Mouse (Mus musculus) left cerebral cortex, postnatal 25 days (tissue): ENCODE measurements at regions not wholly inside any gene's neighbourhood (a gene's known extent, or its start where the extent isn't known, plus 50 kb on each side); places are given as distances from the start of the nearest gene placed in this dataset.

ENCODE experiments used
- DNase-seq, 2 experiments: peaks; one replicate each; pipeline ENCODE4 v3.0.0; 2022; ENCODE audit warnings: low spot score in 2 of 2, mixed read lengths in 1 of 2
- intact Hi-C: fragments of 180-260 bp; cut with DNase I; formaldehyde crosslinking; loops from one replicate; pipeline ENCODE4 v1.15.1; 2025

DNA sequence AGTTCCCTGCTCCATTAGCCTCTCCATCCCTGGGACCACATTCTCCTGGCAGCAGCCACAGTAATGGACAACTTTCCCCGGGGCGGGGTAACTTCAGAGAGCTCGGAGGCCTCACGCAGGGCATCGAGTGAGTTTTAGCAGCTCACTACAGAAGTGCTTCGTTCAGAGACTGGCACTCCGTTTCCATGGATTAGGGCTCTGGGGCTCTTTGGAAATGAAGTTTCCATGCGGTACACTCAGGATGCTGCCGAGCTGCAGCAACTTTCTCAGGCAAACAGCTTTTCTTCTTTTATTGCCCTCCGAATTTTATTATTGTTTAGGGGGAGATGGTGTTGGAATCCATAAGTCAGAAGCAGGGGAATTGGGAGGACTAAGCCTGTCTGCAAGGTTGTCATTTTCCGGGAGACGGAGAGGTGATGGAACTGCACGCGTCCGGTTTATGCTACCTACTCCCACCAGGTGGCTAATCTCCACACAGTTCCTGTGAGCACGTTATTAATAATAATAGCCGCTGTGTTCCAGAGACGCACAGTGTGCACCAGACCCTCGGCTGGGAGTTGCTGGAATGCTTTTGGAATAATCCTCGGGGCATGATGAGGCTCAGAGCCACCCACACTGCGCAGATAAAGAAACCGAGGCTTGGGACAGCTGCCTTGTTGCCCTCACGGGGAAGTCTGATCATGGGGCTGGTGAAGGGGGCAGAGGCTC is 460.4 kb upstream of the 3110018I06Rik start:
- intact Hi-C loops, result no loop called here
- DNase-seq, result no peak

DNA sequence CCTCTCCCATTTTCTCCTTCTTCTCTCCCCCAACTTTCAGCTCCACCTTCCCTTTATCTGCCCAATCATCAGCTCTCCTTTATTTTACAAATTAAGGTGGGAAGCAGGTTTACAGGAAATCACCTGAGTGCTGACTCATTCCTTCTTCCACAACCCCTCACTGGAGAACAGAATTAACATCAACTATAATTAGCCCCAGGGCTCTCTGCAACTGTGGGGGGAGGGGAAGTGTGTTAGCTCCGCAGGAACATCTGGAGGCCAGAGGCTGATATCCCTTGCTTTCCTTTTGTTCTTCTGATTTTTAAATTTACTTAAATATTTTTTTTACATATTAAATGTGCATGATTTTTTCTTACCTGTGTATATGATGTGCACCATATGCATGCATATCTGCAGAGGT is 459.4 kb upstream of the 3110018I06Rik start:
- DNase-seq, result no peak
- intact Hi-C loops, result no loop called here

DNA sequence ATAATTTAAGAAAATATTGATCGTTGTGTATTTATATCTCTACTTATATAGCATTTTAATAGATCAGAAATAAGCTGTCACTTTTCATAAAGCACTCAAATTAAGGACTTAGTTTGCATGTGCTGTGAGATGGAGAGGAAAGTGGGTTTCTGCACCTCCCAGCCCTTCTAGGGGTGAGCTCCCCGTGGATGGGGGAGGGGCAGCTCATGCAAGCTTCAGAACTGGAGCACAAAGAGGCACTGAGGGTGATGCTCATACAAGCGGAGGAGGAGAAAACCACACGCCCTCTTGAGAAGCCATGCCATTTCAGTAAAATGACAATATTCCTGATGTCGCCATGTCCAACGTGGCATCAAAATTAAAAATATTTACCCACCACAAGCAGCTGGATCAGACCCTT is 452.1 kb upstream of the 3110018I06Rik start:
- DNase-seq, result no peak
- intact Hi-C loops, result no loop called here

DNA sequence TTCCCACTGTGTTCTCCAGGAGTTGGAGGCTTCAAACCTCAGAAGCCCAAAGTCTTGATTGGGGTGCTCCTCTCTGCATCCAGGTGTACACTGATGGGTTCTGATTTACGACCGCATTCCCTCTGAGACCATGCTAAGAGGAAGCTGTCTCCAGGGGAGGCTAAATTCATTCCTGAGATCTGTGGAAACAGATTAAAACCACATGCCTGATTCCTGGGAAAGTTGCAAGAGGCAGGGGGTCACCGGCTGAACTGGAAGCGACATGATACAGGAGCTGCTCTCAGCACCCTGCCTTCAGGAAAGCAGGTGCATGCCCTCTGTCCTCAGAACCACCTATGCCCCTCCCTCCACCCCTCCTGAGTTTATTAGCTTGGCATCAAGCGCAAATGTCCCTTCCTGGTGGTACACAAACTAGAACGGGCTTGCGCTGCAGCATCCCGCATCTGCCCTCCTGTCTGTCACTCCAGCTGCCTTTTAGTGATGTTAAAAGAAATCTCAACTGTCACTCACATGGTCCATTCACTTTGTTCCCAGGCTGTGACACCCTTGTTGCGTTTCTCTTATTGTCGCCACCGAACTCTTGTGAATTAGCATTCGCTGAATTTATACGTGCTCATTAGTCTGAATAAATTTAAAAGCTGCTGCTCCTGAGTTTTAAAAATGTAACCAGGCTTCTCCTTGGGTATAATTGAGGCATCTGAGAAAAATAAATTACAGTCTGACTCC is 446.3 kb upstream of the 3110018I06Rik start:
- DNase-seq, result no peak
- intact Hi-C loops, result no loop called here

DNA sequence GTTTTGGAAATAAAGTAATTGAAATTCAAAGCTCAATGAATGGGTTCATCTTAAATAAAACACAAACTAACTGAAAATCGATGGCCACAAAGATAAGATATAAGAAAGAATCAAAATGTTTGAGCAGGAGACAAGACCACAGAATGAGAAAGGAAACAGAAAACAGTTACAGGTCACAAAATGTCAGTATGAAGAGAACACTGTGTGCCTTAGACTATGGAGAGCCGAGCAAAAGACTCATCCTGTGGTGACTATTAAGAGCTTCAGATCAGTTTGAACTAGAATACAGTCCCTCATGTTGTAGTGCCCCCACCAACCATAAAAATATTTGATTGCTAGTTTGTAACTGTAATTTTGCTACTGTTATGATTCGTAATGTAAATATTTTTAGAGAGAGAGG is 441.9 kb upstream of the 3110018I06Rik start:
- intact Hi-C loops, result no loop called here
- DNase-seq, result no peak

DNA sequence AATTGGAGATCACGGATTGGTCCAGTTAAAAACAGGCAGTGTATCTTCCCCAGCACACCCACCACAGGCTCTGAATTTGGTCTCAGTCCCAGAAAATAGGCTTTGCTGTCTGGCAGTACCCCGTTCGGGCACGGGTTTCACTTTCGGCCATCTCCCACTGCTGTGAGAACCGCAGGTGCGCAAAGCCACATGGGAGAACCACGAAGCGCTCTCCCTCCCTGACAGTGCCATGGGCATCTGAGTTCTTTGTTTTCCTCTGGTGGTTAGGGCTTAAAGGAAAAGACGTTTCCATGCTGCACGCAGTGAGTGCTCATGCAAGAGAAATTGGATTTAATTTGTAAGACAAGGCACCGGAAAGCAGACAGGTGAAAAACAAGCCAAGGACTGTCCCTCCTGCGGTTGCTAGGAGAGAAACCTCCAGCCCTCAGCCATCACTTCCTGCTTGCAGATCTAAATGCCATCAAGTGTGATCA is 441.3 kb upstream of the 3110018I06Rik start:
- intact Hi-C loops, result no loop called here
- peak; percentile 17 to 70 for DNase-seq

DNA sequence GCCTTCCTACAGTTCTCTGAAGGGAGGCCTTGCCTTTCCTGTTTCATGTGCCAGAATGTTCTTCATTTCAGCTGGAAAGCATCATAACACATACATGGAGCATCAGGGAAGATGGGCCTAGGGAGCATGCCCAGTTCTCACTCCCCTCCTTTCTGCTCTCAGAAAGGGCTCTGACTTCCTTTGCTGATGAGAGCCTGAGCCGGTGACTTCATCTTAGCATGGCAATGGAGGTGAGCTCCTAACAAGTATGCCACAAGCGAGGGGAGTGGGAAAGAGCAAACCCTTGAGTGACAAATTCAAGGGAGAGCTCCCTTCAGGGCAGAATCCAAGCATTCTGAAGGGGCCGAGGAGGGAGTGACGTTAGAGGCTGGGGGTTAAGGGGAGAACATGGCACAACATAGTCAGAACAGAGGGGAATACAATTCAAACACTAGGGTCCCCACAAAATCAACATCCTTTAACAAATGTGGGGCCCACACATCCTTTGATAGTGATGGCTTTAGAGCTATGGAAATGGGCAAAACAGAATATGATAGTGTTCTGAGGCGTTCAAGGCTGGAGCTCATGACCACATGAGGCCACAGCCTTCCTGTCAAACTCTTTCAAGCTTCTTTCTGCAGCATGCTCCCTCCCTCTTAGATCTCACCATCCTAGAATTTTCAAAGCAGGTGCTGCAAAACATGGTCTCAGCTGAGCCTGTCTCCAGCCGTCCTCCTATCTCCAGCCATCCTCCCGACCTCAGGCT is 437.4 kb upstream of the 3110018I06Rik start:
- intact Hi-C loops, result loop anchor here (5.0 kb wide), 1 partner anchor 91 kb away; no protein-coding TSS in a partner anchor
- no peak for DNase-seq

DNA sequence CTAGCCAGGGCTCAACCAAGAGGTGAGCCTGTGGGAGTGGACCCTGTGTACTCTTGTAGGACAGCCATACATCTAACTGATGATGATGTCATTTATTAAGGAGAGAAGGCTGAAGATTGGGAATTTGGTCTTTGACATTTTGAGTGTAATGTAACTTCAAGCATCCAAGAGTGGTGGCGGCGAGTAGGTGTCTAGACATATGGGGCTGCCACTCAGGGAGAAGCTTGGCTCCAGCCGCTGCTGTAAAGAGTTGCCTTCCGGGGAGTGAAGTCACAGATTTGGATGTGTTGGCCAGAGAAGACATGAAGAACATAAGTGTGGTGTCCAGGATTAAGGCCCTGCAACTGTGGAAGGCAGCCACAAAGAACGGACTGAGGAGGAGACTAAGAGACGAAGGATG is 436.3 kb upstream of the 3110018I06Rik start:
- intact Hi-C loops, result loop anchor here (5.0 kb wide), 1 partner anchor 90 kb away; no protein-coding TSS in a partner anchor
- DNase-seq, result peak in 1 of 2 experiments; percentile 79

DNA sequence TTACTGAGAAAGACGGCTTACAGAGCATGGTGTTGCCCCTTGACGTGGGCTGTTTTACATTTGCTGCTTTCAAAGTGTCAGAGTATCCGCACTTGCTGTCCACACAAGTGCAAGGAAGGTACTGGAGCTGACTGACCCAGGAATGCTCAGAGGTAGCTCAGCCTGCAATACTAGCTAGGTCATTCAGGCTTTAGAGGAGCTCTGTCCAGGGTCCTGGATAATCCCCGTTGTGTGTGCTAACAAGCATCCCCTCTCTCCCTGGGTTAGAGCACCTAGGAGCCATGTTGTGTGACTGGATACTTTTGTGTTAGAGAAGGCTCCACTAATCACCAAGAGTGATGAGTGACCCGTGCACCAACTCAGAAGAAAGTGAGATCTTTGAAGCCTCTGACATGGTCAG is 431.9 kb upstream of the 3110018I06Rik start:
- DNase-seq, result no peak
- intact Hi-C loops, result no loop called here

DNA sequence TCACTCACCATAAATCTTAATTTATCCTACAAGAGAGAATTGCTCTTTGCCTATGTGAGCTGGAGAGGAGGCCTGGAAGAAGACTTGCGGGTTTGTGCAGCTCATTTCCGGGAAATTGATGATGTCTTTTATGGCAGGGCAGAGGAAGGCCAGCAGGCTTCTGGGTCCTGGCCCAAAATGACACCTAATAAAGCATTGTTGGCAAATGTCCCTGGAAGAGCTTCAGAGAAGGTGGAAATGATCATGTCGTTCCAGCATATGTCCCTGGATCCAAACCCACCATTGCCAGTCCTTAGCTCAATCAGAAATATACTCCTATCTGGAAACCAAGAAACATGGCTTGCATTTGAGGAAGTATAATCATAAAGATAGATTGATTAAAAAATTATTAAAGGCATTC is 427.9 kb upstream of the 3110018I06Rik start:
- intact Hi-C loops, result no loop called here
- no peak for DNase-seq

DNA sequence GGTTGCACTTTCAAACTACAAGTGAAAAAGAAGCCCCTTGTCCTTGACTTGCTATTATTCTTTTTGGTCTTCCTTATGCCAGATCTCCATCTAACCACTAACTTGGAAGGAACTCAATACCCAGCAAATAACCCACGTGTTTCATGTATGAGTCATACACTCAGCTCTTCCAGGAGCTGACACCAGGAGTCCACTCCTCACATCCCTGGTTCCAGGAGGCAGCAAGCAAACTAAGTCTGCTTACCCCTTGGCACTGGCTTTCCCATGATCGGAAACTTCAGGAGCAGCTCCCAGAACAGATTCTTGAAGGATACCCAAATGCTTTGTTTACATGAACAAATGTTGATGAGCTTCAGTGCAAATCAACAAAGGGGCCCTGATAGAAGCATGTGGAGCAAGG is 421.1 kb upstream of the 3110018I06Rik start:
- intact Hi-C loops, result no loop called here
- peak in 1 of 2 experiments; percentile 30 for DNase-seq

DNA sequence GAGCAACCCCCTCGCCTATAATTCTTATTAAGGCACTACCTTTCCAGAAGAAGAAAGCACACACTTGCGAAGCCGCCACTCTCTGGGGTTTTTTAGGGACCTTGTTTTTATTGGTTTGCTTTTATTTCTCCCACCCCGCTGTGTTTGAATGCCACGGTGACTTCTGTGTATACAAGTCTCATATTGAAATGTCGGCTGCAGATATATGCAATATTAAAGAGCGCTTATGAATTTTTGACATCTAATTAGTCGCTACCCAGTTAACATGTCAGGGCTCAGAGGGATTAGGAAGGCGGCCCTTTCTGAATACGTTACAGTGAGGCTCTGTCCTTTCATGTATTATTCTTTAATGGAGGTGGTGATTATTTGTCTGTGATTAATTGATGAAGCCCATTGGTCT is 405.9 kb upstream of the 3110018I06Rik start:
- DNase-seq, result no peak
- intact Hi-C loops, result no loop called here

DNA sequence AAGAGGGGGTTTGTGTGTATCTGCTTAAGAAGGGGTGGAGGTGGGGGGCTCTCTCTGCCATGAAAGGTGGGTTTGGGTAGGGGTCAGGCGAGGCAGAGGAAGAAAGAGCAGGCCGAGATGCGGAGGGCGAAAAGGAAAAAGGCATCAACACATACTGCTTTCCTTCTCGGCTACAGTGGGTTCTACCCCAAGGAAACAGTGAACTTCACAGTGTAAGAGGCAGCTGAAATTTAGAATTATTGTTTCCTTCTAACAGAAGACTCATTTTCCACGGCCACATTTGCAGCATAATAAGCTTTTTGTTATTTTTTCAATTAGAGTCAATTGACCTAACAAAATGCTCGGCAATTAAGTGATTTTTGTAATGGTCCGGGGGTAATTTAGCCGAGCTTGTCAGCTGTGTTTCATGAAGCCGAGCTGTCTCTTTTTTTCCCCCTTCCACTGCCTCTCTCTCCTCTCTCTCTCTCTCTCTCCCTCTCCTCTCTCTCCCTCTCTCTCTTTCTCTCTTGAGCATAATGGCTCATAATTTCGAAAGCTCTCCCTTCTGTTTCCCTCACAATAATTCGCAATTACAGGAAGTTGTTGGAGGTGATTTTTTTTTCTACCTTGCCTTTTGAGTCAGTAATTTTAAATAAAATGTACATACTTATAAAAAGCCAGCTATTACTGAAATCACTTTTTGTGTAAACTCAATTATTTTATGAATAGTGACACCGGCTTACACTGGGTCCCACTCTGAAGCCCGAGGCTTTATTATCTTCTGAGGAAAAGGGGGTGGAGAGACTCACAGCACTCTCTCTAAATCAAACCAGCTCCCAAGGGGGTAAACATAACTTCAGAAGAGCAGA is 403.1 kb upstream of the 3110018I06Rik start:
- no peak for DNase-seq
- intact Hi-C loops, result no loop called here

DNA sequence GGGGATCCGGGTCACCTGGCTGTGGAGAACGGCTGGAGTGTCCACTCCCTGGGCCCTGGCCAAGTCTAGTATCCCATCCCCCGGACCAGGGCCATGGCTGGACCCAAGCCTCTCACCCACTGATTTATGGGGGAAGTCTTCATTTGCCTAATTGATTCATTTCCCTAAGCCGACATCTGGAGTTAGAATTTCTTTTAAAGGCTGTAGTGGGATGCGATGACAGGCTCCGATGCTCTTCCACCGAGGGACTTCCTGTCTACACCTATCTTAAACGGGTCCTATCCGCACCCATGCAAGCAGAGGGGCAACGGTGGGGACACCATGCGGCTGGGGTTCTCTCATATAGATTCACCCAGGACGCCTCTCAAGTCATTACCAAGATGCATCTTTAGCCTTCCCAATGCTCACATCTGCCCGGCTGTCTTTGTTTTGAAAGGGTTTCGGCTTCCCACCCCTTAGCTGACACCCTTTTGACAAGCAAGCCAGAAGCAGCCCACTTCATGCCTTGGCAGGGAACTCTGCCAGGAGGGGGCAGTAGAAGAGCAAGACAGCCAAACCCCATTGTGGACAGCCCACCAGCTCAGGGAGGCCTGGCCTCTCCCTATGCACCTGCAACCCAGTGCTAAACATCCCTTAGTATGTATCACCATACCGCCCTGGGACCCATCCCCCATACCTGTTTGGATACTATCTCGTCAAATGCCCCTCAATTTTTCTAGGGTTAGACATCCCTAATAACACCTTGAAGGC is 402.4 kb upstream of the 3110018I06Rik start:
- intact Hi-C loops, result no loop called here
- DNase-seq, result peak; percentile 22 to 27

DNA sequence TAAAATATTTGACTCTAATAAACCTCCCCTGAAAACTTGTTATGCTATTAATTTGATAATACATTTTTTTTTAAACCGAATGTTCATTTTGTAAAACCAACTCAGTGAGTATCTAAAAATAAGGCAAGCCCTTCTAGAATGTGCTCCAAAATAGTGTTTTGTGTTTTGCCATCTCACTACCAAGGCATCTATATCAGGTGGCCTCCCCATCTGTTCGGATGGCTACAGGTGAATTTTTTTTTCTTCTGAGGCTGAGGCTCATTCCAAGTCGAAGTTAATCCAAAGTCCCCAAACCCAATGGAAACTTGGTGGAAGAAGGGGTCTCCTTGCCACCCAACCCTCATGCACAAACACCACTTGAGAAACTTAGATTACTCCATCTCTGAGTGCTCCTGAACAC is 396.3 kb upstream of the 3110018I06Rik start:
- intact Hi-C loops, result loop anchor here (10.0 kb wide), 1 partner anchor 903 kb away; no protein-coding TSS in a partner anchor

DNA sequence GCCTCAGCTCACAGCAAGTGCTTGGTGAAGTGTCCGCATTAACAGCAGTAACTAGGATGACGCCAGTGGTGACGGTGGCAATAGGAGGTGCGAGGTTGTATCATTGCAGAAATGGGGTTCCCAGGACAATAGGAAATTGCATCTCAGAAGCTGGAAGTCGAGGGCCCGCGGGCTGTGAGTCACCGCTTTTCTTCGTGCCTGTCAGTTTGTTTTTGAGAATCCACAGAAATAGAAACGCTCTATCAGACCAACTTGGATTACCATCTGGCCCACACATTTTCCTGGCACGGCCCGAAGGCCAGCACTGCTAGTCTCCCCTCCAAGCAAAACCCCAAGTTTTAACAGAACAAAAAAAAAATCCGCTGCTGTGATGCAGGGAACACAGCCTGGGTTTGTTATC is 395.1 kb upstream of the 3110018I06Rik start:
- DNase-seq, result peak; percentile 41 to 86
- intact Hi-C loops, result loop anchor here (10.0 kb wide), 1 partner anchor 901 kb away; no protein-coding TSS in a partner anchor

More for the DNA sequence above, 396.3 kb upstream of the 3110018I06Rik start:
- no peak for DNase-seq

DNA sequence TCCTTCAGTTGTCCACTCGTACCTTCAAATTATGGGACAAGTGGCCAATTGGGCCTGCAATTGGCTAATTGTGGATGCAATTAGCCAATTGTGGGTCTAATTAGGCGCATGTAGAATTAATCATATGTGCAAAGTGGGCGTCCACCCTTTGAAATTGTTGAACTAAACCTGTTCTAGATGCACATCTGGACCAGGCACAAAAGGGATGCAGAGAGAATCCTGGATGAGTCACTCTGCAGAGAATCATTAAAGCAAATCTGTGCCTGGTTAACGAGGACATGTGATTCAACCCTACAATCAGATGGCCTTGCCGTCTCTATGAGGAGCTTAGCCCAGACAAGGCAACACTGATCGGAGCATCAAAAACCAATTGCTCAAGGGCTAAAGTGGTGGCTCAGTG is 393.0 kb upstream of the 3110018I06Rik start:
- intact Hi-C loops, result loop anchor here (10.0 kb wide), 1 partner anchor 899 kb away; no protein-coding TSS in a partner anchor
- peak in 1 of 2 experiments; percentile 34 for DNase-seq

DNA sequence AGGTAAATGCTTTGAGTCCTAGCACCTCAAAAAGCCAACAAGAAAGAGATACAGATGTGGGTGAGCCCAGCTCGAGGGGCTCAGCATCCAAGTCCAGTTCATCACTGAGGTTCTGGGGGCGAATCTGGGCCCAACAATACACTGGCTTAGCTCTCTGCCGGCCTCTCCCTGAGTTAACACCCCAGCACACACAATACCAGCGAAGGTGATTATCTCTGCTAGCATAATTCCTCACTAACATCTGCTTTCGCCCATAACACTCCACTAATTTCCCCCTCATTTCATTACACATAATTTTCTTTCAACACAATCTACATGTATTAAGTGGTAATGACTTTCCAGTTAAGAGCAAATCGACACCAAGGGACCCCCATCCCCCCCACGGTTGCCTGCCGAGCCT is 383.9 kb upstream of the 3110018I06Rik start:
- intact Hi-C loops, result no loop called here
- DNase-seq, result no peak

DNA sequence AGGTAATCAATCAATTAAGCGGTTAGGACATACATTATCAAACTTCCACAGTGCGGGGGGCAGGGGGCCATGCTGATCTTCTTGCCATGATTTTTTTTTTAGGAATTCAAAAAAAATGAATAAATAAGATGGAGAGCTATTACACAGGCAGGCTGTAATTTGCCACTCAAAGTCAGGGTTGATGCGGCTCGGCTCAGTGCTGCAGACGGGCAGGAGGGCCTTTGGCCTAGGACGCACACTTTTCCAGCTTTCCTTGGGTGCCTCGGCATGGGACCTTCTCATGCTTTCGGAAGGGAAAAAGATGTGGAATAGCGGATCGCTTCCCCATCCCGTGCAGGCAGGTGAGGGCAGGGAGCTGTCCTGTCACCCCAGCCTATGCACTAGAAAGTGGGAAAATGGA is 383.4 kb upstream of the 3110018I06Rik start:
- intact Hi-C loops, result no loop called here
- no peak for DNase-seq
